In genomic region chr7:51739590-51739989, GRCm38 (mm10) we compare ENCODE assay signal across 28 mouse cellular contexts.
DNase-seq lines count a peak whose midpoint lies in the region; ATAC-seq lines count a peak whose summit lies in the region.
"Had no signal": no experiment of that assay in that cellular context is flagged by ENCODE, and none has a peak within 500 bp of the region (broad histone marks: within the 10 kb centered on the region; RNA-seq: fewer than 3 reads in every experiment).

No protein-coding gene starts in this region.

- H3K27me3 ChIP-seq in forebrain, embryonic 14.5 days (replicated peaks; ENCODE audit: control insufficient read depth, insufficient read depth, low read length) = no peaks in the 10 kb centered on the region
- no peaks in the 10 kb centered on the region for H3K27me3 ChIP-seq in forebrain, embryonic 16.5 days (replicated peaks; ENCODE audit: control insufficient read depth, insufficient read depth, low read length)
- no peaks in the 10 kb centered on the region for H3K27me3 ChIP-seq in midbrain, embryonic 11.5 days (ENCODE audit: control insufficient read depth, insufficient read depth, low read length)
- H3K27me3 ChIP-seq in midbrain, embryonic 10.5 days (ENCODE audit: low read depth, poor library complexity, severe bottlenecking) = no peaks in the 10 kb centered on the region
- no peaks in the 10 kb centered on the region for H3K27me3 ChIP-seq in midbrain, embryonic 14.5 days (ENCODE audit: control insufficient read depth, insufficient read depth, low read length)
- no peaks in the 10 kb centered on the region for H3K27me3 ChIP-seq in neural tube, embryonic 14.5 days (ENCODE audit: control insufficient read depth, insufficient read depth, low read length)
- H3K27me3 ChIP-seq in liver, embryonic 12.5 days (replicated peaks) = no peaks in the 10 kb centered on the region
- H3K27me3 ChIP-seq: embryonic facial prominence, embryonic 13.5 days had no signal

- ATAC-seq in forebrain, embryonic 14.5 days = peak; percentile 48; the same call in 1 of the 2 replicates
- ATAC-seq in forebrain, embryonic 16.5 days = no peak
- ATAC-seq in midbrain, embryonic 11.5 days (ENCODE audit: low FRiP score) = no peak
- ATAC-seq in midbrain, embryonic 14.5 days (ENCODE audit: low FRiP score, low TSS enrichment) = peak; percentile 74; the same call in 1 of the 2 replicates
- peak; percentile 61; the same call in 1 of the 2 replicates for ATAC-seq in neural tube, embryonic 14.5 days (ENCODE audit: low read depth)
- no peak for ATAC-seq in liver, embryonic 12.5 days
- ATAC-seq: CD4-positive, CD25-positive, alpha-beta regulatory T cell, adult 4 months; intestine, embryonic 16.5 days had no signal

- H3K27ac ChIP-seq in forebrain, embryonic 14.5 days (ENCODE audit: low read depth, low read length) = no peak overlapping the region
- no peak overlapping the region for H3K27ac ChIP-seq in forebrain, embryonic 16.5 days (ENCODE audit: low read length)
- H3K27ac ChIP-seq in midbrain, embryonic 11.5 days (ENCODE audit: low read depth, low read length) = no peak overlapping the region
- H3K27ac ChIP-seq in midbrain, embryonic 10.5 days (replicated peaks) = no peak overlapping the region
- H3K27ac ChIP-seq in midbrain, embryonic 14.5 days (replicated peaks; ENCODE audit: low read depth, low read length) = peak overlapping the region; percentile 72
- H3K27ac ChIP-seq in neural tube, embryonic 14.5 days (ENCODE audit: low read depth, low read length) = peak overlapping the region; percentile 62; the same call in 1 of the 2 replicates
- H3K27ac ChIP-seq in liver, embryonic 12.5 days = no peak overlapping the region
- H3K27ac ChIP-seq: embryonic facial prominence, embryonic 13.5 days; forebrain, embryonic 10.5 days; kidney, postnatal 0 days; liver, embryonic 14.5 days; macrophage had no signal

- no peaks in the 10 kb centered on the region for H3K36me3 ChIP-seq in forebrain, embryonic 14.5 days (ENCODE audit: control insufficient read depth, insufficient read depth, low read length)
- H3K36me3 ChIP-seq in forebrain, embryonic 16.5 days (ENCODE audit: control insufficient read depth, insufficient read depth) = no peaks in the 10 kb centered on the region
- no peaks in the 10 kb centered on the region for H3K36me3 ChIP-seq in midbrain, embryonic 11.5 days (ENCODE audit: control insufficient read depth, insufficient read depth, low read length)
- no peaks in the 10 kb centered on the region for H3K36me3 ChIP-seq in midbrain, embryonic 10.5 days
- H3K36me3 ChIP-seq in midbrain, embryonic 14.5 days (ENCODE audit: control insufficient read depth, insufficient read depth, low read length) = no peaks in the 10 kb centered on the region
- no peaks in the 10 kb centered on the region for H3K36me3 ChIP-seq in neural tube, embryonic 14.5 days (ENCODE audit: control insufficient read depth, insufficient read depth, low read length)
- no peaks in the 10 kb centered on the region for H3K36me3 ChIP-seq in liver, embryonic 12.5 days
- H3K36me3 ChIP-seq: embryonic facial prominence, embryonic 13.5 days; forebrain, embryonic 10.5 days had no signal

- no peak for DNase-seq in forebrain, embryonic 14.5 days (ENCODE audit: low spot score)
- peak; percentile 12 for DNase-seq in midbrain, embryonic 11.5 days (ENCODE audit: low spot score, missing footprints)
- no peak for DNase-seq in midbrain, embryonic 10.5 days (ENCODE audit: low spot score)
- DNase-seq in midbrain, embryonic 14.5 days = peak; percentile 39
- DNase-seq in B cell, adult 2 months = no peak
- DNase-seq: adrenal gland, postnatal 14 days; cerebellum, adult 11-12 months; cerebellum, adult 9-11 months; heart, postnatal 14 days; kidney, adult 8-10 months; kidney, postnatal 4 days; layer of hippocampus, postnatal 36 days; left cerebral cortex, postnatal 4 days; lung, adult 2 months; lung, postnatal 10 days; right cerebral cortex, adult 18-20 months; spleen, adult 18-20 months; thymus, postnatal 25 days had no signal

- WGBS in forebrain, embryonic 14.5 days = 79% methylated on average over 5 of the region's 5 CpGs
- 67% methylated on average over 5 of the region's 5 CpGs for WGBS in forebrain, embryonic 16.5 days
- WGBS in midbrain, embryonic 11.5 days = 74% methylated on average over 5 of the region's 5 CpGs
- WGBS in midbrain, embryonic 10.5 days = 89% methylated on average over 5 of the region's 5 CpGs
- WGBS in midbrain, embryonic 14.5 days = 37% methylated on average over 5 of the region's 5 CpGs
- 47% methylated on average over 5 of the region's 5 CpGs for WGBS in neural tube, embryonic 14.5 days
- 77% methylated on average over 5 of the region's 5 CpGs for WGBS in liver, embryonic 12.5 days (ENCODE audit: insufficient replicate concordance)

- H3K4me3 ChIP-seq in forebrain, embryonic 14.5 days (ENCODE audit: low read depth, low read length) = no peak overlapping the region
- H3K4me3 ChIP-seq in forebrain, embryonic 16.5 days (replicated peaks; ENCODE audit: low read length) = no peak overlapping the region
- H3K4me3 ChIP-seq in midbrain, embryonic 11.5 days (ENCODE audit: low read depth, low read length) = no peak overlapping the region
- H3K4me3 ChIP-seq in midbrain, embryonic 10.5 days = no peak overlapping the region
- no peak overlapping the region for H3K4me3 ChIP-seq in midbrain, embryonic 14.5 days (replicated peaks; ENCODE audit: low read depth, low read length)
- H3K4me3 ChIP-seq in neural tube, embryonic 14.5 days (ENCODE audit: low read depth, low read length) = no peak overlapping the region
- no peak overlapping the region for H3K4me3 ChIP-seq in liver, embryonic 12.5 days
- H3K4me3 ChIP-seq: embryonic facial prominence, embryonic 13.5 days; forebrain, embryonic 10.5 days had no signal

- H3K9me3 ChIP-seq in forebrain, embryonic 14.5 days (replicated peaks; ENCODE audit: control insufficient read depth, low read length) = no peaks in the 10 kb centered on the region
- H3K9me3 ChIP-seq in forebrain, embryonic 16.5 days (ENCODE audit: control insufficient read depth, low read length) = no peaks in the 10 kb centered on the region
- H3K9me3 ChIP-seq in midbrain, embryonic 11.5 days (ENCODE audit: control insufficient read depth, low read length) = no peaks in the 10 kb centered on the region
- H3K9me3 ChIP-seq in midbrain, embryonic 10.5 days (replicated peaks) = no peaks in the 10 kb centered on the region
- H3K9me3 ChIP-seq in midbrain, embryonic 14.5 days (ENCODE audit: control insufficient read depth, low read length) = no peaks in the 10 kb centered on the region
- H3K9me3 ChIP-seq in neural tube, embryonic 14.5 days (ENCODE audit: control insufficient read depth, low read length) = no peaks in the 10 kb centered on the region
- no peaks in the 10 kb centered on the region for H3K9me3 ChIP-seq in liver, embryonic 12.5 days (replicated peaks)
- H3K9me3 ChIP-seq: embryonic facial prominence, embryonic 13.5 days; forebrain, embryonic 10.5 days had no signal

- no peaks in the 10 kb centered on the region for H3K4me1 ChIP-seq in forebrain, embryonic 14.5 days (ENCODE audit: control insufficient read depth, insufficient read depth, low read length)
- H3K4me1 ChIP-seq in forebrain, embryonic 16.5 days (replicated peaks; ENCODE audit: control insufficient read depth, insufficient read depth, low read length) = no peaks in the 10 kb centered on the region
- no peaks in the 10 kb centered on the region for H3K4me1 ChIP-seq in midbrain, embryonic 11.5 days (ENCODE audit: control insufficient read depth, insufficient read depth, low read length)
- no peaks in the 10 kb centered on the region for H3K4me1 ChIP-seq in midbrain, embryonic 10.5 days
- peaks cover 30% of the 10 kb centered on the region for H3K4me1 ChIP-seq in midbrain, embryonic 14.5 days (ENCODE audit: control insufficient read depth, insufficient read depth, low read length)
- peaks cover 10% of the 10 kb centered on the region; the same call in 1 of the 2 replicates for H3K4me1 ChIP-seq in neural tube, embryonic 14.5 days (ENCODE audit: control insufficient read depth, insufficient read depth, low read length)
- H3K4me1 ChIP-seq in liver, embryonic 12.5 days = no peaks in the 10 kb centered on the region
- H3K4me1 ChIP-seq: embryonic facial prominence, embryonic 13.5 days; forebrain, embryonic 10.5 days had no signal

- no peak overlapping the region for H3K9ac ChIP-seq in forebrain, embryonic 14.5 days (ENCODE audit: low read length)
- no peak overlapping the region for H3K9ac ChIP-seq in forebrain, embryonic 16.5 days (replicated peaks; ENCODE audit: low read depth, low read length)
- no peak overlapping the region for H3K9ac ChIP-seq in midbrain, embryonic 11.5 days (ENCODE audit: low read length)
- no peak overlapping the region for H3K9ac ChIP-seq in midbrain, embryonic 14.5 days (replicated peaks; ENCODE audit: low read length)
- no peak overlapping the region for H3K9ac ChIP-seq in neural tube, embryonic 14.5 days (replicated peaks; ENCODE audit: low read depth, low read length)
- H3K9ac ChIP-seq in liver, embryonic 12.5 days = no peak overlapping the region
- H3K9ac ChIP-seq: embryonic facial prominence, embryonic 13.5 days; liver, embryonic 14.5 days had no signal

- no peak overlapping the region for H3K4me2 ChIP-seq in forebrain, embryonic 14.5 days (ENCODE audit: low read length)
- H3K4me2 ChIP-seq in forebrain, embryonic 16.5 days (ENCODE audit: low read length) = no peak overlapping the region
- H3K4me2 ChIP-seq in midbrain, embryonic 11.5 days = no peak overlapping the region
- H3K4me2 ChIP-seq in midbrain, embryonic 14.5 days (ENCODE audit: low read length) = no peak overlapping the region
- H3K4me2 ChIP-seq in neural tube, embryonic 14.5 days (ENCODE audit: low read depth, low read length) = no peak overlapping the region
- H3K4me2 ChIP-seq in liver, embryonic 12.5 days = no peak overlapping the region
- H3K4me2 ChIP-seq: embryonic facial prominence, embryonic 13.5 days had no signal

Comparison
In these comparisons a context has a peak if more than half of its experiments do, and no peak if none do; other contexts are left out.
1. ATAC-seq: peak in forebrain, embryonic 14.5 days (single experiment), midbrain, embryonic 14.5 days (single experiment) and neural tube, embryonic 14.5 days (single experiment); none in forebrain, embryonic 16.5 days (single experiment), midbrain, embryonic 11.5 days (single experiment) and liver, embryonic 12.5 days (single experiment).
2. DNase-seq: peak in midbrain, embryonic 11.5 days (single experiment) and midbrain, embryonic 14.5 days (single experiment); none in forebrain, embryonic 14.5 days (single experiment), midbrain, embryonic 10.5 days (single experiment) and B cell, adult 2 months (0 of 2).
3. H3K27ac ChIP-seq: peak in midbrain, embryonic 14.5 days (single experiment) and neural tube, embryonic 14.5 days (single experiment); none in forebrain, embryonic 14.5 days (single experiment), forebrain, embryonic 16.5 days (single experiment), midbrain, embryonic 11.5 days (single experiment), midbrain, embryonic 10.5 days (single experiment) and liver, embryonic 12.5 days (single experiment).